Mouse (Mus musculus): Measurements from ENCODE around the gene Wipi1. TPM values are rescaled to one million over a fixed set of nuclear protein-coding genes. Genes with fewer than 3 reads are reported as not detected.

Gene Wipi1
- total and polyA plus RNA-seq, 3 experiments: 74.6 to 110 (median 92.3) TPM

- TF ChIP-seq POLR2A (IDR thresholded peaks at IDR 0.05; ENCODE audit: insufficient read depth, low read depth, low read length): no peak
- no peak for TF ChIP-seq CTCF (IDR thresholded peaks at IDR 0.05)
- no peak for TF ChIP-seq EP300 (IDR thresholded peaks at IDR 0.05; ENCODE audit: insufficient read depth, low read depth, low read length)
- H3K4me3 ChIP-seq: no peak overlapping the region
- no peaks in the 10 kb centered on the region for H3K27me3 ChIP-seq (ENCODE audit: control insufficient read depth, insufficient read depth, low read length)
- H3K9ac ChIP-seq (ENCODE audit: low read depth, low read length): no peak overlapping the region
- no peaks in the 10 kb centered on the region for H3K36me3 ChIP-seq (ENCODE audit: control insufficient read depth, insufficient read depth, low read length)
- H3K27ac ChIP-seq: no peak overlapping the region
- H3K79me2 ChIP-seq (replicated peaks; ENCODE audit: control insufficient read depth, insufficient read depth, low read length): no peaks in the 10 kb centered on the region
- peaks cover 2% of the 10 kb centered on the region; the same call in 1 of the 2 replicates for H3K4me1 ChIP-seq (ENCODE audit: control insufficient read depth, insufficient read depth, low read length)
- intact Hi-C loops (cut with DNase I): no loop called here
- no peak for DNase-seq
- 89% methylated on average over 7 of the region's 7 CpGs for WGBS
Measured at GRCm38 (mm10) chr11:109544432-109544831, 67.3 kb downstream of the Wipi1 start.

DNA sequence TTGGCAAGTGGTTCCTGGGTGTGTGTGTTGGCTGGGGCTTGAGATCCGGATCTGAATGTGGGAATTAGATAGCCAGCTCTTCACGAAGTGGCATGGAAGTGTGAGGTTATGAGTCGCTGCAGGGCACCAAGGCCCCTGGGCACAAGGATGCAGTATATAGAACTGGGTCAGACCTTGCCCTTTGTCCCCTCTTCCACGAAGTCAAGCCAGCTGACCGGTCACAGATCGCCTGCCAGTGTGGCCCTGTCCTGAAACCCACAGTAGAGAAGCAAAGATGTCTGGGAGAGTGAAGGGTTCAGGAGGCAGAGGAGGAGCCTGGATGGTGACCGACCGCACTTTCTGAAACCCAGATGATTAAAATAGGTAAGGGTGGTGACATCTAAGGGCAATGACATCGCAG is 68.3 kb downstream of the Wipi1 start:
- Histone ChIP-seq H3K27me3 (ENCODE audit: control insufficient read depth, insufficient read depth, low read length) (no peaks in the 10 kb centered on the region), H3K79me2 (replicated peaks; ENCODE audit: control insufficient read depth, insufficient read depth, low read length) (no peaks in the 10 kb centered on the region), H3K36me3 (ENCODE audit: control insufficient read depth, insufficient read depth, low read length) (no peaks in the 10 kb centered on the region), H3K27ac (no peak overlapping the region), H3K9ac (ENCODE audit: low read depth, low read length) (no peak overlapping the region), H3K4me1 (ENCODE audit: control insufficient read depth, insufficient read depth, low read length) (peaks cover 2% of the 10 kb centered on the region; the same call in 1 of the 2 replicates), H3K4me3 (no peak overlapping the region)
- intact Hi-C loops (cut with DNase I): no loop called here
- no peak for TF ChIP-seq POLR2A (IDR thresholded peaks at IDR 0.05; ENCODE audit: insufficient read depth, low read depth, low read length)
- no peak for TF ChIP-seq EP300 (IDR thresholded peaks at IDR 0.05; ENCODE audit: insufficient read depth, low read depth, low read length)
- no peak for TF ChIP-seq CTCF (IDR thresholded peaks at IDR 0.05)
- no peak for DNase-seq
- 62% methylated on average over 9 of the region's 9 CpGs for WGBS

- TF ChIP-seq CTCF (IDR thresholded peaks at IDR 0.05) (no peak), EP300 (IDR thresholded peaks at IDR 0.05; ENCODE audit: insufficient read depth, low read depth, low read length) (no peak), POLR2A (IDR thresholded peaks at IDR 0.05; ENCODE audit: insufficient read depth, low read depth, low read length) (no peak)
- intact Hi-C loops (cut with DNase I): no loop called here
- H3K27me3 ChIP-seq (ENCODE audit: control insufficient read depth, insufficient read depth, low read length): no peaks in the 10 kb centered on the region
- no peak for DNase-seq
- no peaks in the 10 kb centered on the region for H3K4me1 ChIP-seq (ENCODE audit: control insufficient read depth, insufficient read depth, low read length)
- H3K27ac ChIP-seq: no peak overlapping the region
- no peak overlapping the region for H3K9ac ChIP-seq (ENCODE audit: low read depth, low read length)
- no peaks in the 10 kb centered on the region for H3K79me2 ChIP-seq (replicated peaks; ENCODE audit: control insufficient read depth, insufficient read depth, low read length)
- no peaks in the 10 kb centered on the region for H3K36me3 ChIP-seq (ENCODE audit: control insufficient read depth, insufficient read depth, low read length)
- WGBS: 57% methylated on average over 6 of the region's 6 CpGs
- H3K4me3 ChIP-seq: no peak overlapping the region
Measured at GRCm38 (mm10) chr11:109539290-109539689, 72.5 kb downstream of the Wipi1 start.

DNA sequence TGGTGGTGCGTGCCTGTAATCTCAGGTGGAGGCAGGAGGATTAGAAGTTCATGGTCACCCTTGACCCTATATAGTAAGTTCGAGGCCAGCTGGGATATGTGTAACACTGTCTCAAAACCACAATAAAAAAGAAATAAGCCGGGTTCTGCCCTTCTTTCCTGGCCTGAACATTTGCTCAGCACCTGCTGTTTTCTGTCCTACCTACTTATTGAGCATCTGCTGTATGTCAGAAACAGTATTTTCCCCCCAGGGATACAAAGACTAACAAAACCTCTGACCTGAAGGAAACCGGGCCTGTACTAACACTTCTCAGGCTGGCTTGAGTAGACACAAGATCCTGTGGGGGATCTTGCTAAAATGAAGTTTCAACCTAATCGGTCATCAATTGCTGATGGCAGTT is 74.8 kb downstream of the Wipi1 start:
- H3K36me3 ChIP-seq (ENCODE audit: control insufficient read depth, insufficient read depth, low read length): no peaks in the 10 kb centered on the region
- no peak for DNase-seq
- 78% methylated on average over 5 of the region's 5 CpGs for WGBS
- intact Hi-C loops (cut with DNase I): no loop called here
- H3K27me3 ChIP-seq (ENCODE audit: control insufficient read depth, insufficient read depth, low read length): no peaks in the 10 kb centered on the region
- no peak overlapping the region for H3K9ac ChIP-seq (ENCODE audit: low read depth, low read length)
- H3K4me1 ChIP-seq (ENCODE audit: control insufficient read depth, insufficient read depth, low read length): no peaks in the 10 kb centered on the region
- no peak overlapping the region for H3K27ac ChIP-seq
- no peak overlapping the region for H3K4me3 ChIP-seq
- TF ChIP-seq CTCF (IDR thresholded peaks at IDR 0.05) (no peak), POLR2A (IDR thresholded peaks at IDR 0.05; ENCODE audit: insufficient read depth, low read depth, low read length) (no peak), EP300 (IDR thresholded peaks at IDR 0.05; ENCODE audit: insufficient read depth, low read depth, low read length) (no peak)
- no peaks in the 10 kb centered on the region for H3K79me2 ChIP-seq (replicated peaks; ENCODE audit: control insufficient read depth, insufficient read depth, low read length)

- intact Hi-C loops (cut with DNase I): no loop called here
- Histone ChIP-seq H3K79me2 (replicated peaks; ENCODE audit: control insufficient read depth, insufficient read depth, low read length) (no peaks in the 10 kb centered on the region), H3K4me1 (ENCODE audit: control insufficient read depth, insufficient read depth, low read length) (no peaks in the 10 kb centered on the region), H3K27ac (no peak overlapping the region), H3K4me3 (no peak overlapping the region), H3K9ac (ENCODE audit: low read depth, low read length) (no peak overlapping the region), H3K36me3 (ENCODE audit: control insufficient read depth, insufficient read depth, low read length) (no peaks in the 10 kb centered on the region), H3K27me3 (ENCODE audit: control insufficient read depth, insufficient read depth, low read length) (no peaks in the 10 kb centered on the region)
- TF ChIP-seq EP300 (IDR thresholded peaks at IDR 0.05; ENCODE audit: insufficient read depth, low read depth, low read length) (no peak), CTCF (IDR thresholded peaks at IDR 0.05) (no peak), POLR2A (IDR thresholded peaks at IDR 0.05; ENCODE audit: insufficient read depth, low read depth, low read length) (no peak)
- DNase-seq: no peak
- WGBS: 90% methylated on average over 6 of the region's 6 CpGs
Measured at GRCm38 (mm10) chr11:109535966-109536365, 75.8 kb downstream of the Wipi1 start.

GRCm38 (mm10) chr11:109530030-109530429 is 81.7 kb downstream of the Wipi1 start:
- H3K9ac ChIP-seq (ENCODE audit: low read depth, low read length): no peak overlapping the region
- WGBS: 71% methylated on average over 4 of the region's 4 CpGs

More at GRCm38 (mm10) chr11:109530030-109530429, 81.7 kb downstream of the Wipi1 start:
- no peak overlapping the region for H3K4me3 ChIP-seq
- H3K27me3 ChIP-seq (ENCODE audit: control insufficient read depth, insufficient read depth, low read length): no peaks in the 10 kb centered on the region
- no peak for DNase-seq
- H3K27ac ChIP-seq: no peak overlapping the region
- TF ChIP-seq POLR2A (IDR thresholded peaks at IDR 0.05; ENCODE audit: insufficient read depth, low read depth, low read length) (no peak), CTCF (IDR thresholded peaks at IDR 0.05) (no peak), EP300 (IDR thresholded peaks at IDR 0.05; ENCODE audit: insufficient read depth, low read depth, low read length) (no peak)
- intact Hi-C loops (cut with DNase I): no loop called here
- H3K4me1 ChIP-seq (ENCODE audit: control insufficient read depth, insufficient read depth, low read length): no peaks in the 10 kb centered on the region
- no peaks in the 10 kb centered on the region for H3K36me3 ChIP-seq (ENCODE audit: control insufficient read depth, insufficient read depth, low read length)
- H3K79me2 ChIP-seq (replicated peaks; ENCODE audit: control insufficient read depth, insufficient read depth, low read length): no peaks in the 10 kb centered on the region

Data from heart, adult 2 months (tissue).